Mouse (Mus musculus) intestine, embryonic 14.5 days (tissue): Measurements from ENCODE around the gene Atp2a1. TPM values are rescaled to one million over a fixed set of nuclear protein-coding genes. Genes with fewer than 3 reads are reported as not detected.
"Not testable (repeated sequence)": the region's sequence is repeated elsewhere in the genome, so short reads cannot be mapped to it uniquely, and the experiment has no call there.

ENCODE experiments used
- ATAC-seq: fragments of 200-750 bp; cut with Nextera tagmentation; replicated peaks from 2 replicates; pipeline ENCODE4 v1.8.0; 2017; ENCODE audit warnings: low read depth, moderate number of reproducible peaks, moderate TSS enrichment, moderate library complexity; ENCODE audit not compliant: low FRiP score, low TSS enrichment
- DNase-seq: peaks from one replicate; pipeline ENCODE4 v3.0.0-alpha.2; 2018; ENCODE audit warnings: low spot score
- H3K27ac ChIP-seq: fragments of 300-500 bp; sonication (generic); 2 replicates; pipeline ENCODE4 v1.5.1; 2014; ENCODE audit warnings: low read depth, mild to moderate bottlenecking, control low read depth
- H3K27me3 ChIP-seq: fragments of 300-500 bp; sonication (generic); replicated peaks from 2 replicates; pipeline ENCODE4 v1.6.1; 2014; ENCODE audit warnings: low read length, control low read depth; ENCODE audit not compliant: control insufficient read depth, insufficient read depth
- H3K36me3 ChIP-seq: fragments of 300-500 bp; sonication (generic); 2 replicates; pipeline ENCODE4 v1.6.1; 2014; ENCODE audit warnings: low read length, control low read depth; ENCODE audit not compliant: control insufficient read depth, insufficient read depth
- H3K4me1 ChIP-seq: fragments of 300-500 bp; sonication (generic); replicated peaks from 2 replicates; pipeline ENCODE4 v1.6.1; 2014; ENCODE audit warnings: low read length, control low read depth, mixed read lengths; ENCODE audit not compliant: control insufficient read depth, insufficient read depth
- H3K4me2 ChIP-seq: fragments of 300-500 bp; sonication (generic); 2 replicates; pipeline ENCODE4 v1.6.1; 2014; ENCODE audit warnings: low read length
- H3K4me3 ChIP-seq: fragments of 300-500 bp; sonication (generic); 2 replicates; pipeline ENCODE4 v1.5.1; 2014; ENCODE audit warnings: low read depth, low read length, control low read depth, mixed read lengths
- H3K9ac ChIP-seq: fragments of 300-500 bp; sonication (generic); 2 replicates; pipeline ENCODE4 v1.6.1; 2014; ENCODE audit warnings: mild to moderate bottlenecking, low read length
- H3K9me3 ChIP-seq: fragments of 300-500 bp; sonication (generic); 2 replicates; pipeline ENCODE4 v1.6.1; 2016; ENCODE audit warnings: low read length, control low read depth; ENCODE audit not compliant: control insufficient read depth
- WGBS: fragments of 180-500 bp; shearing (Covaris S2); extraction: QIAGEN DNeasy Blood & Tissue Kit; methylation state at CpG from one replicate; pipeline ENCODE4 v1.1.7; 2014; 5-methylcytosine and 5-hydroxymethylcytosine counted together
- polyA plus RNA-seq: library from polyadenylated mRNA; unstranded; fragments of >200 nt; fragmentation: Nextera tagmentation; extraction: Ambion mirVana; gene quantifications from 2 replicates; pipeline ENCODE4 v1.2.1, GENCODE M21; 2014

Gene Atp2a1
- polyA plus RNA-seq, 1 experiment from 2014 or later: 0.16 TPM

DNA sequence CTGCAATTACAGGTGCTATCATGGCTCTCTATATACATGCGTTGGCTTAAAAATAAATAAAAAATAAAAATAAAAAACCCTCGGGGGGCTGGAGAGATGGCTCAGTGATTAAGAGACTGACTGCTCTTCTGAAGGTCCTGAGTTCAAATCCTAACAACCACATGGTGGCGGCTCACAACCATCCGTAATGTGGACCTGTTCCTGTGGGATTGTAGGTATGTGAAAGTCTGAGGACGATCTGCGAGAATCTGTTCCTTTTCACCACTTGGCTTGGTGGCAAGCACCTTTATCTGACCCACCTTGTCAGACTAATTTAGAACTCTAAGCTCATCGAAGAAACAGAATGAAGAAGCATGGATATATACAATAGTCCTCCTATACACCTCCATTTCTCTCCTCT is 36.5 kb upstream of the Atp2a1 start:
- Histone ChIP-seq H3K36me3 (peaks cover 69% of the 10 kb centered on the region), H3K4me1 (peaks cover 8% of the 10 kb centered on the region), H3K27ac (no peak overlapping the region), H3K9ac (no peak overlapping the region), H3K4me3 (no peak overlapping the region), H3K27me3 (no peaks in the 10 kb centered on the region), H3K4me2 (no peak overlapping the region), H3K9me3 (no peaks in the 10 kb centered on the region)
- no peak for DNase-seq
- no peak for ATAC-seq
- WGBS: 94% methylated on average over 7 of the region's 7 CpGs

DNA sequence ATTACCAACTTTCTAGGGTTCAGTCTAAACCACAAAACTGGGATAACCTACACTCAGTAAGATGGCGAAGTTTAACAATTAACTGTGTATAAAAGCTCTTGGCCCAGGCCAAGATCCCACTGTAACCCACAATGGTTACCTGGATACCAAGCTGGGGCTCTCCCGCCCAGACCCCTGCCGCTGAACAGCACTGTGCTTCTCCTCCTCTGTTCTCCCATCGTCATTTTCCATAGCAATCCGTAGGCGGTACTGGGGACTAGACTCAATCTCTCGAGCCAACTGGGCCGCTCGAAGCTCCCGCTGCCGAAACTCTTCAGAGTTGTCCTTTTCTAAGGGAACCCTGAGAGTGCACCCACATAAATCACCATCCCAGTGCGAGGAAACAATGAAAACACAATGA is 35.1 kb upstream of the Atp2a1 start:
- peaks cover 5% of the 10 kb centered on the region for H3K4me1 ChIP-seq
- peaks cover 83% of the 10 kb centered on the region for H3K36me3 ChIP-seq
- no peak overlapping the region for H3K27ac ChIP-seq
- H3K4me2 ChIP-seq: no peak overlapping the region
- DNase-seq: no peak
- no peaks in the 10 kb centered on the region for H3K9me3 ChIP-seq
- no peak for ATAC-seq
- H3K9ac ChIP-seq: no peak overlapping the region
- no peak overlapping the region for H3K4me3 ChIP-seq
- no peaks in the 10 kb centered on the region for H3K27me3 ChIP-seq
- WGBS: 92% methylated on average over 12 of the region's 12 CpGs

GRCm38 (mm10) chr7:126496475-126496874 is 33.6 kb upstream of the Atp2a1 start:
- Histone ChIP-seq H3K4me1 (peaks cover 5% of the 10 kb centered on the region), H3K9me3 (no peaks in the 10 kb centered on the region), H3K9ac (no peak overlapping the region), H3K4me2 (no peak overlapping the region), H3K27ac (no peak overlapping the region), H3K36me3 (peaks cover 98% of the 10 kb centered on the region), H3K4me3 (no peak overlapping the region), H3K27me3 (no peaks in the 10 kb centered on the region)
- DNase-seq (no peak), ATAC-seq (no peak)
- WGBS: 87% methylated on average over 5 of the region's 5 CpGs

DNA sequence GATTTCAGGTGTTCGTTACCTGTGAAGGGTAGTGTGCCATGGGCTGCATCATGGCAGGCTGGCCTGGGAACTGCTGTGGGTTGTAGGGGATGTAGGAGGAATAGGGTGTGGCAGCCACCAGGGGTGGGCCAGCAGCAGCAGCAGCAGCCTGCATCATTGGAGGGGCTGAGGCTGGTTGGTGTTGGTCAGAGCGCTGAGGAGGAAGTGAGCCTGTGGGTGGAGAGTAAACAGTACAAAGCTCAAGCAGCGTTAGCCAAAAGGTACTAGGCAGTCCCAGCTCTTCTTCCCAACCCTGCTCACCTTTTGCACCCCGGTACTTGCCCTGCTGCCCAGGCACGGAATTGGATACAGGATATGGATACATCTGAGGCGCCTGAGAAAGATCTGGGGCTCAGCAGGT is 31.2 kb upstream of the Atp2a1 start:
- Histone ChIP-seq H3K27ac (no peak overlapping the region), H3K9ac (no peak overlapping the region), H3K4me3 (no peak overlapping the region), H3K27me3 (no peaks in the 10 kb centered on the region), H3K36me3 (peaks cover 96% of the 10 kb centered on the region), H3K4me1 (no peaks in the 10 kb centered on the region), H3K9me3 (no peaks in the 10 kb centered on the region), H3K4me2 (no peak overlapping the region)
- ATAC-seq (no peak), DNase-seq (no peak)
- WGBS: 87% methylated on average over 6 of the region's 6 CpGs

GRCm38 (mm10) chr7:126491973-126492372 is 29.1 kb upstream of the Atp2a1 start:
- H3K27me3 ChIP-seq: no peaks in the 10 kb centered on the region
- H3K27ac ChIP-seq: no peak overlapping the region
- H3K4me2 ChIP-seq: no peak overlapping the region
- WGBS: 52% methylated on average over 9 of the region's 11 CpGs
- H3K9me3 ChIP-seq: no peaks in the 10 kb centered on the region
- ATAC-seq (no peak), DNase-seq (no peak)
- 0 out of 2 replicates have a peak, but pooled peaks cover 6% of the 10 kb centered on the region for H3K4me1 ChIP-seq
- peaks cover 81% of the 10 kb centered on the region for H3K36me3 ChIP-seq
- no peak overlapping the region for H3K4me3 ChIP-seq
- H3K9ac ChIP-seq: no peak overlapping the region

GRCm38 (mm10) chr7:126491005-126491404 is 28.1 kb upstream of the Atp2a1 start:
- H3K4me3 ChIP-seq: no peak overlapping the region
- no peaks in the 10 kb centered on the region for H3K9me3 ChIP-seq
- no peak overlapping the region for H3K4me2 ChIP-seq
- no peak overlapping the region for H3K27ac ChIP-seq
- peaks cover 71% of the 10 kb centered on the region for H3K36me3 ChIP-seq
- 0 out of 2 replicates have a peak, but pooled peaks cover 6% of the 10 kb centered on the region for H3K4me1 ChIP-seq
- ATAC-seq (no peak), DNase-seq (no peak)
- 79% methylated on average over 1 of the region's 1 CpGs for WGBS
- H3K9ac ChIP-seq: no peak overlapping the region
- H3K27me3 ChIP-seq: no peaks in the 10 kb centered on the region

GRCm38 (mm10) chr7:126487617-126488385 is 24.9 kb upstream of the Atp2a1 start:
- Histone ChIP-seq H3K4me3 (peak overlapping the region; percentile 74), H3K36me3 (peaks cover 39% of the 10 kb centered on the region), H3K4me2 (peak overlapping the region; percentile 98), H3K9ac (peak overlapping the region; percentile 63)
- H3K27me3 ChIP-seq, DNase-seq, H3K27ac ChIP-seq, H3K9me3 ChIP-seq, H3K4me1 ChIP-seq: not testable (repeated sequence)
- WGBS: 15% methylated on average over 20 of the region's 25 CpGs
- peak; percentile 12; the same call in 1 of the 2 replicates for ATAC-seq

DNA sequence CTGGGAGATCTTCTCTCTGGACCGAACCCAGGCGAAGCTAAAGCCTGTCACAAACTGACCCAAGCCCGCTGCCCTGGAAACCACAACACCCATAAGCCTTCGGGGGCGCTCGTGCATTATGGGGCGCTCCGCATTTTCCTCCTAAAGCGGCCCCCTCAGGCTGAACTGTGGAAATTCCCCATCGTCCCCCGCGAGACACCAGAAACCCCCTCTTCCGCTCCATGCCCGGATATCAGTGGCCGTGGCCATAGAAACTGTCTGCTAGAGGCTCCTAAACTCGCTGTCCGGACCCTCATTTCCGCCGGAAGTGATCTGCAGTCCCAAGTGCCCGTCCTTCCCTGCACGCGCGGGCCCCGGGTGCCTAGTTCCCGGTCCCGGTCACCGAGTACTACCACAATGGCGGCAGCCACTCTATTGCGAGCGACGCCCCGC is 24.2 kb upstream of the Atp2a1 start, which contains the start of gene Tufm:
Tufm (plus strand) TSS at position 310 of the 432 bp plus-strand sequence.
- Histone ChIP-seq H3K4me3 (peak within 1 kb of the TSS; percentile 74), H3K36me3 (peaks cover 32% of the 10 kb centered on the region), H3K9me3 (no peaks in the 10 kb centered on the region), H3K9ac (peak within 1 kb of the TSS; percentile 63), H3K27me3 (no peaks in the 10 kb centered on the region), H3K4me1 (peaks cover 6% of the 10 kb centered on the region; the same call in 1 of the 2 replicates), H3K4me2 (peak within 1 kb of the TSS; percentile 98), H3K27ac (peak within 1 kb of the TSS; percentile 74)
- under 1% methylated on average over 32 of the region's 32 CpGs for WGBS
- peak; percentile 92 for ATAC-seq
- DNase-seq: peak; percentile 92
